Mouse (Mus musculus): ENCODE results near the gene Srp9. TPM values are rescaled to one million over a fixed set of nuclear protein-coding genes. Genes with fewer than 3 reads are reported as not detected.

The Srp9 gene
- polyA plus RNA-seq, 1 experiment from 2014 or later: 133 TPM

- H3K4me1 ChIP-seq: peaks cover 12% of the 10 kb centered on the region
- no peak overlapping the region for H3K27ac ChIP-seq (replicated peaks)
- H3K27me3 ChIP-seq: no peaks in the 10 kb centered on the region
- 55% methylated on average over 2 of the region's 2 CpGs for WGBS
- peaks cover 20% of the 10 kb centered on the region for H3K36me3 ChIP-seq
- no peaks in the 10 kb centered on the region for H3K9me3 ChIP-seq
- H3K4me3 ChIP-seq: no peak overlapping the region
- no peak overlapping the region for H3K9ac ChIP-seq (replicated peaks)
- H3K4me2 ChIP-seq (replicated peaks): no peak overlapping the region
- no peak for ATAC-seq (replicated peaks)
Observed at GRCm38 (mm10) chr1:182130830-182131229, 6.3 kb downstream of the Srp9 start.

GRCm38 (mm10) chr1:182137204-182138125, 12.9 kb downstream of the Srp9 start:
- Histone ChIP-seq H3K9me3 (no peaks in the 10 kb centered on the region), H3K4me1 (peaks cover 2% of the 10 kb centered on the region; the same call in 1 of the 2 replicates), H3K4me3 (no peak overlapping the region), H3K27ac (replicated peaks) (no peak overlapping the region), H3K4me2 (replicated peaks) (no peak overlapping the region), H3K9ac (replicated peaks) (no peak overlapping the region), H3K36me3 (peaks cover 5% of the 10 kb centered on the region), H3K27me3 (no peaks in the 10 kb centered on the region)
- ATAC-seq (replicated peaks): no peak
- WGBS: 74% methylated on average over 28 of the region's 28 CpGs

GRCm38 (mm10) chr1:182138172-182138571, 13.6 kb downstream of the Srp9 start:
- H3K4me3 ChIP-seq: no peak overlapping the region
- no peak for ATAC-seq (replicated peaks)
- no peak overlapping the region for H3K27ac ChIP-seq (replicated peaks)
- peaks cover 2% of the 10 kb centered on the region; the same call in 1 of the 2 replicates for H3K4me1 ChIP-seq
- no peaks in the 10 kb centered on the region for H3K9me3 ChIP-seq
- no peak overlapping the region for H3K9ac ChIP-seq (replicated peaks)
- WGBS: 79% methylated on average over 8 of the region's 8 CpGs
- no peaks in the 10 kb centered on the region for H3K36me3 ChIP-seq
- H3K4me2 ChIP-seq (replicated peaks): no peak overlapping the region
- H3K27me3 ChIP-seq: no peaks in the 10 kb centered on the region

- Histone ChIP-seq H3K4me1 (peaks cover 2% of the 10 kb centered on the region; the same call in 1 of the 2 replicates), H3K9ac (replicated peaks) (no peak overlapping the region), H3K27me3 (no peaks in the 10 kb centered on the region), H3K4me2 (replicated peaks) (no peak overlapping the region), H3K36me3 (no peaks in the 10 kb centered on the region), H3K9me3 (no peaks in the 10 kb centered on the region), H3K4me3 (no peak overlapping the region), H3K27ac (replicated peaks) (no peak overlapping the region)
- 39% methylated on average over 9 of the region's 9 CpGs for WGBS
- 0 out of 2 replicates have a peak, but pooled peaks have one; percentile 53 for ATAC-seq (replicated peaks)
Observed at GRCm38 (mm10) chr1:182139937-182140336, 15.4 kb downstream of the Srp9 start.

GRCm38 (mm10) chr1:182140370-182140769, 15.8 kb downstream of the Srp9 start:
- no peak overlapping the region for H3K4me3 ChIP-seq
- H3K27ac ChIP-seq (replicated peaks): no peak overlapping the region
- H3K36me3 ChIP-seq: no peaks in the 10 kb centered on the region
- H3K4me1 ChIP-seq: peaks cover 2% of the 10 kb centered on the region; the same call in 1 of the 2 replicates
- no peak overlapping the region for H3K4me2 ChIP-seq (replicated peaks)
- under 1% methylated on average over 6 of the region's 6 CpGs for WGBS
- H3K9ac ChIP-seq (replicated peaks): no peak overlapping the region
- peak; percentile 79; the same call in 1 of the 2 replicates for ATAC-seq (replicated peaks)
- no peaks in the 10 kb centered on the region for H3K9me3 ChIP-seq
- no peaks in the 10 kb centered on the region for H3K27me3 ChIP-seq

- Histone ChIP-seq H3K4me3 (no peak overlapping the region), H3K4me2 (replicated peaks) (no peak overlapping the region), H3K9me3 (no peaks in the 10 kb centered on the region), H3K36me3 (no peaks in the 10 kb centered on the region), H3K27ac (replicated peaks) (no peak overlapping the region), H3K9ac (replicated peaks) (no peak overlapping the region), H3K4me1 (peaks cover 2% of the 10 kb centered on the region; the same call in 1 of the 2 replicates), H3K27me3 (no peaks in the 10 kb centered on the region)
- WGBS: 95% methylated on average over 13 of the region's 13 CpGs
- ATAC-seq (replicated peaks): no peak
Observed at GRCm38 (mm10) chr1:182142725-182143124, 18.2 kb downstream of the Srp9 start.

GRCm38 (mm10) chr1:182143288-182143687, 18.8 kb downstream of the Srp9 start:
- Histone ChIP-seq H3K4me2 (replicated peaks) (no peak overlapping the region), H3K27me3 (no peaks in the 10 kb centered on the region), H3K4me3 (no peak overlapping the region), H3K9ac (replicated peaks) (no peak overlapping the region), H3K27ac (replicated peaks) (no peak overlapping the region), H3K9me3 (no peaks in the 10 kb centered on the region), H3K36me3 (no peaks in the 10 kb centered on the region), H3K4me1 (peaks cover 2% of the 10 kb centered on the region; the same call in 1 of the 2 replicates)
- ATAC-seq (replicated peaks): no peak
- WGBS: 76% methylated on average over 8 of the region's 8 CpGs

GRCm38 (mm10) chr1:182145546-182145945, 21.0 kb downstream of the Srp9 start:
- Histone ChIP-seq H3K4me3 (no peak overlapping the region), H3K27ac (replicated peaks) (no peak overlapping the region)
- no peak for ATAC-seq (replicated peaks)

GRCm38 (mm10) chr1:182148864-182149514, 24.5 kb downstream of the Srp9 start:
- Histone ChIP-seq H3K9ac (replicated peaks) (no peak overlapping the region), H3K36me3 (no peaks in the 10 kb centered on the region), H3K4me3 (no peak overlapping the region), H3K27me3 (no peaks in the 10 kb centered on the region), H3K4me1 (no peaks in the 10 kb centered on the region), H3K27ac (replicated peaks) (no peak overlapping the region), H3K9me3 (no peaks in the 10 kb centered on the region), H3K4me2 (replicated peaks) (no peak overlapping the region)
- WGBS: 67% methylated on average over 7 of the region's 7 CpGs
- no peak for ATAC-seq (replicated peaks)

More at GRCm38 (mm10) chr1:182145546-182145945, 21.0 kb downstream of the Srp9 start:
- no peaks in the 10 kb centered on the region for H3K36me3 ChIP-seq
- no peaks in the 10 kb centered on the region for H3K27me3 ChIP-seq
- no peaks in the 10 kb centered on the region for H3K9me3 ChIP-seq
- no peak overlapping the region for H3K9ac ChIP-seq (replicated peaks)
- no peaks in the 10 kb centered on the region for H3K4me1 ChIP-seq
- no peak overlapping the region for H3K4me2 ChIP-seq (replicated peaks)
- WGBS: 43% methylated on average over 5 of the region's 5 CpGs

GRCm38 (mm10) chr1:182149966-182150365, 25.4 kb downstream of the Srp9 start:
- H3K9me3 ChIP-seq: no peaks in the 10 kb centered on the region
- no peaks in the 10 kb centered on the region for H3K27me3 ChIP-seq
- no peak overlapping the region for H3K27ac ChIP-seq (replicated peaks)
- H3K4me2 ChIP-seq (replicated peaks): no peak overlapping the region
- H3K4me3 ChIP-seq: no peak overlapping the region
- no peaks in the 10 kb centered on the region for H3K4me1 ChIP-seq
- no peaks in the 10 kb centered on the region for H3K36me3 ChIP-seq
- WGBS: 80% methylated on average over 2 of the region's 2 CpGs
- ATAC-seq (replicated peaks): no peak
- H3K9ac ChIP-seq (replicated peaks): no peak overlapping the region

GRCm38 (mm10) chr1:182157734-182158133, 33.2 kb downstream of the Srp9 start:
- H3K27ac ChIP-seq (replicated peaks): no peak overlapping the region
- no peak overlapping the region for H3K4me3 ChIP-seq
- no peaks in the 10 kb centered on the region for H3K4me1 ChIP-seq
- 67% methylated on average over 4 of the region's 4 CpGs for WGBS
- no peaks in the 10 kb centered on the region for H3K9me3 ChIP-seq
- ATAC-seq (replicated peaks): no peak
- no peaks in the 10 kb centered on the region for H3K27me3 ChIP-seq
- no peaks in the 10 kb centered on the region for H3K36me3 ChIP-seq
- H3K4me2 ChIP-seq (replicated peaks): no peak overlapping the region
- no peak overlapping the region for H3K9ac ChIP-seq (replicated peaks)

- Histone ChIP-seq H3K36me3 (no peaks in the 10 kb centered on the region), H3K4me3 (no peak overlapping the region), H3K4me1 (no peaks in the 10 kb centered on the region), H3K27ac (replicated peaks) (no peak overlapping the region), H3K4me2 (replicated peaks) (no peak overlapping the region), H3K27me3 (no peaks in the 10 kb centered on the region), H3K9ac (replicated peaks) (no peak overlapping the region), H3K9me3 (no peaks in the 10 kb centered on the region)
- no peak for ATAC-seq (replicated peaks)
- WGBS: 86% methylated on average over 3 of the region's 3 CpGs
Observed at GRCm38 (mm10) chr1:182159575-182159974, 35.0 kb downstream of the Srp9 start.
